Mouse (Mus musculus) lung, adult 18-20 months (tissue): Measurements from ENCODE around the gene Gm3752.
A peak's percentile ranks its signal among the peaks of the same experiment; 100 is the strongest.
"Not testable (repeated sequence)": the region's sequence is repeated elsewhere in the genome, so short reads cannot be mapped to it uniquely, and the experiment has no call there.

Source experiments
- DNase-seq, 2 experiments: peaks; one replicate each; pipeline ENCODE4 v3.0.0; 2022; ENCODE audit warnings: mixed read lengths in 2 of 2

Gm3752 gene

GRCm38 (mm10) chr14:7483662-7484061, at the start of gene Gm3752:
TSS of gene Gm3752 (minus strand) at chr14:7483762.
- not testable (repeated sequence) for DNase-seq

- not testable (repeated sequence) for DNase-seq
These were observed 5.2 kb upstream of the Gm3752 start for GRCm38 (mm10) chr14:7488731-7489130.

- DNase-seq: not testable (repeated sequence)
These were observed 32.7 kb downstream of the Gm3752 start, which contains the start of gene Gm3755 for GRCm38 (mm10) chr14:7450817-7451216. TSS of gene Gm3755 (minus strand) at chr14:7450917.

GRCm38 (mm10) chr14:7422496-7422895, 61.1 kb downstream of the Gm3752 start:
- peak in 1 of 2 experiments; percentile 1 for DNase-seq
